Mouse (Mus musculus): ENCODE data around the gene Cd22. TPM values are rescaled to one million over a fixed set of nuclear protein-coding genes. Genes with fewer than 3 reads are reported as not detected.
A peak's percentile ranks its signal among the peaks of the same experiment; 100 is the strongest.

The Cd22 gene
- polyA plus RNA-seq, 1 experiment = not detected

DNA sequence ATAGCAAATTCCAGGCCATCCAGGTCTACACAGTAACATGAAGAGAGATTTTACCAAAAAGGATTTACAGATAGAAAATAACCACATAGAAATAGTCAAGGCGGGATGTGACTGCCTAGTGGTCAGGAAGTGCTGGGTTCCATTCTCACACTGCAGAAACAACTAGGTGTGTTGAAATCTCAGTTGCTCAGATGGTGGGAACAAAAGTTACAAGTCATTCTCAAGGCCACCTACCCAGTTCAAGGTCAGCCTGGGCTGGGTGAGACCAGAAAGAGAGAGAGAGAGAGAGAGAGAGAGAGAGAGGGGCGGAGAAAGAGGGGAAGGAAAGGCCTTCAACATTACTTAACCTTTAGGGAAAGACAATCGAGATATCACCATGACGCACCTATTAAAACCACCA, 6.7 kb upstream of the Cd22 start:
- TF ChIP-seq CTCF (IDR thresholded peaks at IDR 0.05; ENCODE audit: low read depth, low read length) (no peak), EP300 (IDR thresholded peaks at IDR 0.05; ENCODE audit: insufficient read depth, low read depth, low read length) (no peak), POLR2A (IDR thresholded peaks at IDR 0.05; ENCODE audit: insufficient read depth, low read length) (no peak)
- Histone ChIP-seq H3K4me3 (ENCODE audit: low read depth, low read length) (no peak overlapping the region), H3K36me3 (ENCODE audit: control insufficient read depth, insufficient read depth, low read length, poor library complexity, severe bottlenecking) (no peaks in the 10 kb centered on the region), H3K9me3 (replicated peaks; ENCODE audit: control insufficient read depth, insufficient read depth, low read length, poor library complexity, severe bottlenecking) (no peaks in the 10 kb centered on the region), H3K27me3 (ENCODE audit: control insufficient read depth, insufficient read depth, low read length, poor library complexity, severe bottlenecking) (no peaks in the 10 kb centered on the region), H3K4me1 (ENCODE audit: control insufficient read depth, insufficient read depth, low read length) (no peaks in the 10 kb centered on the region), H3K27ac (ENCODE audit: insufficient read depth, low read length) (no peak overlapping the region), H3K9ac (ENCODE audit: low read depth, poor library complexity, severe bottlenecking) (no peak overlapping the region)

GRCm38 (mm10) chr7:30884047-30884446, 3.9 kb upstream of the Cd22 start:
- H3K9ac ChIP-seq (ENCODE audit: low read depth, poor library complexity, severe bottlenecking) = no peak overlapping the region
- no peak overlapping the region for H3K4me3 ChIP-seq (ENCODE audit: low read depth, low read length)
- no peak overlapping the region for H3K27ac ChIP-seq (ENCODE audit: insufficient read depth, low read length)
- H3K27me3 ChIP-seq (ENCODE audit: control insufficient read depth, insufficient read depth, low read length, poor library complexity, severe bottlenecking) = no peaks in the 10 kb centered on the region
- H3K36me3 ChIP-seq (ENCODE audit: control insufficient read depth, insufficient read depth, low read length, poor library complexity, severe bottlenecking) = no peaks in the 10 kb centered on the region
- TF ChIP-seq CTCF (IDR thresholded peaks at IDR 0.05; ENCODE audit: low read depth, low read length) = no peak
- no peak for TF ChIP-seq EP300 (IDR thresholded peaks at IDR 0.05; ENCODE audit: insufficient read depth, low read depth, low read length)
- TF ChIP-seq POLR2A (IDR thresholded peaks at IDR 0.05; ENCODE audit: insufficient read depth, low read length) = no peak
- H3K4me1 ChIP-seq (ENCODE audit: control insufficient read depth, insufficient read depth, low read length) = no peaks in the 10 kb centered on the region
- H3K9me3 ChIP-seq (replicated peaks; ENCODE audit: control insufficient read depth, insufficient read depth, low read length, poor library complexity, severe bottlenecking) = no peaks in the 10 kb centered on the region

DNA sequence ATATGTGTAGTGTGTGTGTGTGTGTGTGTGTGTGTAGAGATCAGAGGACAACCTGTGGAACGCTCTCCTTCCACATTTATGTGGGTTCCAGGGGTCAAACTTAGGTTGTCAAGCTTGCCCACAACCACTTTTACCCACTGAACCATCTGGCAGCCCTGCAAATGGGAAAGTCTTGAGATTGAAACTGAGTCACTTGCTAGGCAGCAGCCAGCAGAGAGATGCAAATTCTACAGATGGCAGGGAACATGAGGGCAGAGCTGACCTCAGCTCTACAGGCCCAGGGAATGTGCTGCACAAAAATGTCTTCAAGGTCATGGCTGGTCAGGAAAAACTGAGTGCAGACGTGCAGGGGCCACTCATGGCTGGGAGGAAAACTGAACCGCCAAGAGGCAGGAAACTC, 1.2 kb upstream of the Cd22 start:
- no peak overlapping the region for H3K9ac ChIP-seq (ENCODE audit: low read depth, poor library complexity, severe bottlenecking)
- H3K4me3 ChIP-seq (ENCODE audit: low read depth, low read length) = no peak overlapping the region
- H3K4me1 ChIP-seq (ENCODE audit: control insufficient read depth, insufficient read depth, low read length) = no peaks in the 10 kb centered on the region
- no peaks in the 10 kb centered on the region for H3K36me3 ChIP-seq (ENCODE audit: control insufficient read depth, insufficient read depth, low read length, poor library complexity, severe bottlenecking)
- H3K9me3 ChIP-seq (replicated peaks; ENCODE audit: control insufficient read depth, insufficient read depth, low read length, poor library complexity, severe bottlenecking) = no peaks in the 10 kb centered on the region
- no peaks in the 10 kb centered on the region for H3K27me3 ChIP-seq (ENCODE audit: control insufficient read depth, insufficient read depth, low read length, poor library complexity, severe bottlenecking)
- TF ChIP-seq EP300 (IDR thresholded peaks at IDR 0.05; ENCODE audit: insufficient read depth, low read depth, low read length) (no peak), POLR2A (IDR thresholded peaks at IDR 0.05; ENCODE audit: insufficient read depth, low read length) (no peak), CTCF (IDR thresholded peaks at IDR 0.05; ENCODE audit: low read depth, low read length) (no peak)
- H3K27ac ChIP-seq (ENCODE audit: insufficient read depth, low read length) = no peak overlapping the region

DNA sequence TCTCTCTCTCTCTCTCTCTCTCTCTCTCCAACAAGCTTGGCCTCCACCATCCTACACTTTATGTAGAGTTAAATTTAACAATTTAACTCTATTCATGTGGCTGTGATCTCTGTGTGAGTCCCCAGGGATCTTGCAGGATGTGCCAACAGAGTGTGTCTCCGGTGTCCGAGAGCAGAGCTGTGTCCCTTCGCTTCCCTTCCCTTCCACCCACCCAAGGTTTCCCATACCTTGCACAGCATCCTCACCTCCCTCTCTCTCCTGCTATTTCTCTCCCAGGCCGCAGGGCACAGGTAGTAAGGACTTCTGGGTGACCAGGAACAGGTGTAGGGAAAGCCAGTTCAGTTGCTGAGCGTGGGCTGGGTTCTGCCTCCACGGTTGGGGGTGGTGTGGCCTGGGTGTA, 1.2 kb downstream of the Cd22 start:
- no peaks in the 10 kb centered on the region for H3K27me3 ChIP-seq (ENCODE audit: control insufficient read depth, insufficient read depth, low read length, poor library complexity, severe bottlenecking)
- H3K9ac ChIP-seq (ENCODE audit: low read depth, poor library complexity, severe bottlenecking) = no peak overlapping the region
- no peaks in the 10 kb centered on the region for H3K4me1 ChIP-seq (ENCODE audit: control insufficient read depth, insufficient read depth, low read length)
- H3K27ac ChIP-seq (ENCODE audit: insufficient read depth, low read length) = no peak overlapping the region
- TF ChIP-seq POLR2A (IDR thresholded peaks at IDR 0.05; ENCODE audit: insufficient read depth, low read length) (no peak), EP300 (IDR thresholded peaks at IDR 0.05; ENCODE audit: insufficient read depth, low read depth, low read length) (no peak), CTCF (IDR thresholded peaks at IDR 0.05; ENCODE audit: low read depth, low read length) (no peak)
- H3K36me3 ChIP-seq (ENCODE audit: control insufficient read depth, insufficient read depth, low read length, poor library complexity, severe bottlenecking) = no peaks in the 10 kb centered on the region
- no peak overlapping the region for H3K4me3 ChIP-seq (ENCODE audit: low read depth, low read length)
- H3K9me3 ChIP-seq (replicated peaks; ENCODE audit: control insufficient read depth, insufficient read depth, low read length, poor library complexity, severe bottlenecking) = no peaks in the 10 kb centered on the region

GRCm38 (mm10) chr7:30873083-30873482, 7.1 kb downstream of the Cd22 start:
- H3K4me3 ChIP-seq (ENCODE audit: low read depth, low read length) = peak overlapping the region; percentile 37
- H3K36me3 ChIP-seq (ENCODE audit: control insufficient read depth, insufficient read depth, low read length, poor library complexity, severe bottlenecking) = no peaks in the 10 kb centered on the region
- TF ChIP-seq CTCF (IDR thresholded peaks at IDR 0.05; ENCODE audit: low read depth, low read length) (peak; percentile 79), EP300 (IDR thresholded peaks at IDR 0.05; ENCODE audit: insufficient read depth, low read depth, low read length) (no peak), POLR2A (IDR thresholded peaks at IDR 0.05; ENCODE audit: insufficient read depth, low read length) (no peak)
- no peak overlapping the region for H3K27ac ChIP-seq (ENCODE audit: insufficient read depth, low read length)
- H3K27me3 ChIP-seq (ENCODE audit: control insufficient read depth, insufficient read depth, low read length, poor library complexity, severe bottlenecking) = no peaks in the 10 kb centered on the region
- H3K9me3 ChIP-seq (replicated peaks; ENCODE audit: control insufficient read depth, insufficient read depth, low read length, poor library complexity, severe bottlenecking) = no peaks in the 10 kb centered on the region
- peaks cover 2% of the 10 kb centered on the region for H3K4me1 ChIP-seq (ENCODE audit: control insufficient read depth, insufficient read depth, low read length)
- H3K9ac ChIP-seq (ENCODE audit: low read depth, poor library complexity, severe bottlenecking) = no peak overlapping the region

GRCm38 (mm10) chr7:30863386-30863785, 16.8 kb downstream of the Cd22 start:
- TF ChIP-seq POLR2A (IDR thresholded peaks at IDR 0.05; ENCODE audit: insufficient read depth, low read length) = no peak
- no peak for TF ChIP-seq EP300 (IDR thresholded peaks at IDR 0.05; ENCODE audit: insufficient read depth, low read depth, low read length)
- no peak for TF ChIP-seq CTCF (IDR thresholded peaks at IDR 0.05; ENCODE audit: low read depth, low read length)
- H3K27me3 ChIP-seq (ENCODE audit: control insufficient read depth, insufficient read depth, low read length, poor library complexity, severe bottlenecking) = no peaks in the 10 kb centered on the region
- no peaks in the 10 kb centered on the region for H3K36me3 ChIP-seq (ENCODE audit: control insufficient read depth, insufficient read depth, low read length, poor library complexity, severe bottlenecking)
- no peaks in the 10 kb centered on the region for H3K9me3 ChIP-seq (replicated peaks; ENCODE audit: control insufficient read depth, insufficient read depth, low read length, poor library complexity, severe bottlenecking)
- no peak overlapping the region for H3K4me3 ChIP-seq (ENCODE audit: low read depth, low read length)
- H3K9ac ChIP-seq (ENCODE audit: low read depth, poor library complexity, severe bottlenecking) = no peak overlapping the region
- no peak overlapping the region for H3K27ac ChIP-seq (ENCODE audit: insufficient read depth, low read length)
- H3K4me1 ChIP-seq (ENCODE audit: control insufficient read depth, insufficient read depth, low read length) = no peaks in the 10 kb centered on the region

All from ES-Bruce4 (cell line).